Mouse (Mus musculus): ENCODE data around the gene Miox. TPM values are rescaled to one million over a fixed set of nuclear protein-coding genes. Genes with fewer than 3 reads are reported as not detected.
A peak's percentile ranks its signal among the peaks of the same experiment; 100 is the strongest.

Gene Miox
- polyA plus RNA-seq, 1 experiment from 2014 or later, result not detected

DNA sequence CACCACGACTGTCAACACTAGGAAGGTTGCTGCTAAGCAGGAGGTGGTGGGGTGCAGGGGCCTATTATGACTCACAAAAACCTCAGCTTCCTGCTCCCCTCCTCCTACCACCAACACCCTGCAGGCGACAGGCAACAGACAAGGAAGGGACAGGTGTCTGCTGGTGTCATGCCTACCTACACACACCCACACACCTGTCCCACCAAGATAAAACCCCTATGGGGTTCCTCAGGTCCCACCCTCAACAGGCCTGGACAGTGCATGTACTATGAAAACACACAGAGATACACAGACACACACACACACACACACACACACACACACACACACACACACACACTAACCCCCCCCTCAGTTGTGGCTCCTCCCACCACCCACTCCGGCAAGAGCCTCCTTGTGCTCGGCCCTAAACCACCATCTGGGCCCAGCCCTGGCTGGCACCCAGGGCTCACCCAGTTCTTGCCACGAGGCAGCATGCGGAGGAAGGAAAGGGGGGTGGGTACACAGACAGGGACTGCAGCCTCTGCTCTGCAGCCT is 24.2 kb upstream of the Miox start:
- Histone ChIP-seq H3K9me3 (replicated peaks; ENCODE audit: control insufficient read depth, low read length) (no peaks in the 10 kb centered on the region), H3K4me1 (ENCODE audit: control insufficient read depth, insufficient read depth, low read length) (peaks cover 29% of the 10 kb centered on the region), H3K27me3 (ENCODE audit: control insufficient read depth, insufficient read depth, low read length) (no peaks in the 10 kb centered on the region), H3K9ac (ENCODE audit: low read length) (no peak overlapping the region), H3K4me3 (ENCODE audit: low read length) (no peak overlapping the region), H3K27ac (ENCODE audit: low read length) (no peak overlapping the region; the same call in 1 of the 2 replicates), H3K36me3 (ENCODE audit: control insufficient read depth, insufficient read depth) (peaks cover 6% of the 10 kb centered on the region; the same call in 1 of the 2 replicates), H3K4me2 (ENCODE audit: low read depth, low read length) (no peak overlapping the region)
- 53% methylated on average over 6 of the region's 6 CpGs for WGBS
- ATAC-seq (replicated peaks; ENCODE audit: extremely low read depth, insufficient read depth, low FRiP score), result peak; percentile 37; the same call in 1 of the 2 replicates

DNA sequence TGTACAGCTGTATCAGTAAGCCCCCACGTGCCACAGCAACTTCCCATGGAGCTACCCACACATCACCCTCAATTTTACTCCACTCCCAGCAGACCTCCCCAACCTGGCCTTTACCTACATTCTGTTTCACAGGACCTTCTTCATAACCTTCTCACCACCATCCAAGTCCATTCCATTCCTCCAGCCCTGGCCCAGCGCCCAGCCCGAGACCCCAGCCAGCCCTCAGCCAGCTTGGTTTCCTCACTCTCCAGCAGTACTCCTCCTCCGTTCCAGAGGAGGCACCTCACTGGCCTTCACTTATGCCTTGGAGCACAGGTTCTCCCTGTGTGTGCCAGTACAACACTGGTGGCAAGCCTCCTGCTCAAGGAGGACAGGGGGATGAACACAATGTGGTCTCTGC is 20.8 kb upstream of the Miox start:
- Histone ChIP-seq H3K27me3 (ENCODE audit: control insufficient read depth, insufficient read depth, low read length) (no peaks in the 10 kb centered on the region), H3K27ac (ENCODE audit: low read length) (no peak overlapping the region), H3K9me3 (replicated peaks; ENCODE audit: control insufficient read depth, low read length) (no peaks in the 10 kb centered on the region), H3K4me2 (ENCODE audit: low read depth, low read length) (no peak overlapping the region; the same call in 1 of the 2 replicates), H3K4me3 (ENCODE audit: low read length) (no peak overlapping the region), H3K9ac (ENCODE audit: low read length) (no peak overlapping the region), H3K36me3 (ENCODE audit: control insufficient read depth, insufficient read depth) (no peaks in the 10 kb centered on the region), H3K4me1 (ENCODE audit: control insufficient read depth, insufficient read depth, low read length) (peaks cover 29% of the 10 kb centered on the region)
- ATAC-seq (replicated peaks; ENCODE audit: extremely low read depth, insufficient read depth, low FRiP score), result no peak
- WGBS, result 53% methylated on average over 4 of the region's 4 CpGs

DNA sequence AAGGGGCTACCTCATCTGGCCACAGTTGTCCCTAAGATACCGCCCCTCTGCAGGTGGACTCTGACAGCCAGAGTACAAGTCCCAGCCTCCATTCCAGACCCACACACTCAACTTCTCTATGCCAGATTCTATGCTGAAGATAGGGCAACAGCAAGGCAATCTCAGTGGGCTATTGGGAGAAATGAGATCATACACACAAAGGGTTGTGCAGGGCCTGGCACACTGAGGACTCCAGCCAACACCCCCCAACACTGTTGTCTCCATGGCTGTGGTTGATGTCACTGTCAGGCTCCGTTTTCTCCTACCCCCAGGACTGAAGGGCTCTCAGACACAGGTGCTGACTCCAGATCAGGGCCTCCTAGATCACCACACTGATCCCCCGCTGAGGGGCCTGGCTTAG is 20.1 kb upstream of the Miox start:
- Histone ChIP-seq H3K9me3 (replicated peaks; ENCODE audit: control insufficient read depth, low read length) (no peaks in the 10 kb centered on the region), H3K36me3 (ENCODE audit: control insufficient read depth, insufficient read depth) (no peaks in the 10 kb centered on the region), H3K4me2 (ENCODE audit: low read depth, low read length) (peak overlapping the region; percentile 76), H3K4me3 (ENCODE audit: low read length) (peak overlapping the region; percentile 88), H3K9ac (ENCODE audit: low read length) (peak overlapping the region; percentile 94), H3K27me3 (ENCODE audit: control insufficient read depth, insufficient read depth, low read length) (no peaks in the 10 kb centered on the region), H3K4me1 (ENCODE audit: control insufficient read depth, insufficient read depth, low read length) (peaks cover 21% of the 10 kb centered on the region), H3K27ac (ENCODE audit: low read length) (no peak overlapping the region)
- 28% methylated on average over 3 of the region's 3 CpGs for WGBS
- ATAC-seq (replicated peaks; ENCODE audit: extremely low read depth, insufficient read depth, low FRiP score), result no peak

DNA sequence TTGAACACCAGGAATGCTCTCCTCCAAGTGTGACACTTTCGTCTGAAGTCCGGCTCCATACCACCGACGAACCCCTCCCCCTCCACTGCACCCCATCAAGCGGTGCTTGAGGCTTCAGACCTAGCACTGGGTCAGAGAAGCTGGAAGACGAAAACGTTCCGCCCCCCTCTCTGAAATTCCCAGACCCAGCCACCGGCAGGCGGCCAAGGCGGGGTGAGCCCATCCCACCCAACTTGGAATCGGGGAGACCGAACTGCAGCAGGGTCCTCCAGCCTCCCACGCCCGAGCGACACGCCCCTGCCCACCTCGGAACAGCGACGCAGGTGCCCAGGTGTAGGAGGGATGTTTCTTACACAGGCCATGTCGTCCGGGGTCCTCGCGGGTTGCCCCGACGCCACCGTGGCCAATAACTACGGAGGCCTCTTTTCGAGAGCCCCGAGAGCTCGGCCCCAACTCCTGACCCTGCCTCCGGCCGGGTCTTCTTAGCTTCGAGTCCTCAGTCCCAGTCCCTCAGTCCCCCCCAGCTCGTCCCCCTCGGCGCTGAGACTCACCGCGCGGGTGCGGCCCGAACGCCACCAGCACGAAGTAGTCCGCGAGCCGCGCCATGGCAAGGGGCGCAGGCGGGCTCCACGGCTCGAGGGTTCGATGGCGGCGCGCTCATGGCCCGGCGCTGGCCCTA is 19.5 kb upstream of the Miox start:
- no peaks in the 10 kb centered on the region for H3K9me3 ChIP-seq (replicated peaks; ENCODE audit: control insufficient read depth, low read length)
- H3K36me3 ChIP-seq (ENCODE audit: control insufficient read depth, insufficient read depth), result no peaks in the 10 kb centered on the region
- H3K27ac ChIP-seq (ENCODE audit: low read length), result peak overlapping the region; percentile 56; the same call in 1 of the 2 replicates
- H3K4me3 ChIP-seq (ENCODE audit: low read length), result peak overlapping the region; percentile 88
- no peaks in the 10 kb centered on the region for H3K27me3 ChIP-seq (ENCODE audit: control insufficient read depth, insufficient read depth, low read length)
- peak overlapping the region; percentile 76 for H3K4me2 ChIP-seq (ENCODE audit: low read depth, low read length)
- peak overlapping the region; percentile 94 for H3K9ac ChIP-seq (ENCODE audit: low read length)
- WGBS, result under 1% methylated on average over 58 of the region's 58 CpGs
- peak; percentile 37 for ATAC-seq (replicated peaks; ENCODE audit: extremely low read depth, insufficient read depth, low FRiP score)
- peaks cover 18% of the 10 kb centered on the region for H3K4me1 ChIP-seq (ENCODE audit: control insufficient read depth, insufficient read depth, low read length)

DNA sequence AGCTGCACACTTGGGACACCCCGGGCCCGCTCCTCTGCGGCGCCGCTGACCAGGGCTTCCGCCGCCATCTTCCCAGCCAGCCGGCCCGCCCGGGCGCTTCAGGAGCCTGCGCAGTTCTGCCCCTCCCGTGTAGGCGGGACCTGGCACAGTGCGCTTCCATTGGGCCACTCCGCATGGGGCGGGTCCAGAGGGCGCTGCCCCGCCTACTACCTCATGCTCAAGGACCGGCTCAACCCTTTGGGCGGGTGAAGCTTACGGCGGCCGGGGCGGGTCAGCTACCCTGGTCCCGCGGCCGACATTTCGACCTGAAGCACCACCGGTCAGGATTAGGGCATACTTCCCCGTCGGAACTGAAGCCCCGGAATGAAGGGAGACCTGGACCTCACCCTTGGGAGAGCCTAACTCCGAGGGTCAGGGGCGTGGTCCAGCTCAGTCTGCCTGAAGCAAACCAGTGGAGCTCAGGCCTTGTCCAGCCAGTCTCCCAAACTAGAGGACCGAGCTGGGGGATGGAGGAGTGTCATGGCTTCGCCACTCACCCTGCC is 18.9 kb upstream of the Miox start, which contains the start of gene Sbf1:
Gene Sbf1, minus strand, starts transcription at position 122 of the 542 bp plus-strand sequence.
- Histone ChIP-seq H3K4me1 (ENCODE audit: control insufficient read depth, insufficient read depth, low read length) (peaks cover 18% of the 10 kb centered on the region), H3K27ac (ENCODE audit: low read length) (peak within 1 kb of the TSS; percentile 78), H3K36me3 (ENCODE audit: control insufficient read depth, insufficient read depth) (no peaks in the 10 kb centered on the region), H3K4me3 (ENCODE audit: low read length) (peak within 1 kb of the TSS; percentile 88), H3K9me3 (replicated peaks; ENCODE audit: control insufficient read depth, low read length) (no peaks in the 10 kb centered on the region), H3K4me2 (ENCODE audit: low read depth, low read length) (peak within 1 kb of the TSS; percentile 76), H3K27me3 (ENCODE audit: control insufficient read depth, insufficient read depth, low read length) (no peaks in the 10 kb centered on the region), H3K9ac (ENCODE audit: low read length) (peak within 1 kb of the TSS; percentile 94)
- WGBS, result under 1% methylated on average over 37 of the region's 37 CpGs
- ATAC-seq (replicated peaks; ENCODE audit: extremely low read depth, insufficient read depth, low FRiP score), result peak; percentile 99

DNA sequence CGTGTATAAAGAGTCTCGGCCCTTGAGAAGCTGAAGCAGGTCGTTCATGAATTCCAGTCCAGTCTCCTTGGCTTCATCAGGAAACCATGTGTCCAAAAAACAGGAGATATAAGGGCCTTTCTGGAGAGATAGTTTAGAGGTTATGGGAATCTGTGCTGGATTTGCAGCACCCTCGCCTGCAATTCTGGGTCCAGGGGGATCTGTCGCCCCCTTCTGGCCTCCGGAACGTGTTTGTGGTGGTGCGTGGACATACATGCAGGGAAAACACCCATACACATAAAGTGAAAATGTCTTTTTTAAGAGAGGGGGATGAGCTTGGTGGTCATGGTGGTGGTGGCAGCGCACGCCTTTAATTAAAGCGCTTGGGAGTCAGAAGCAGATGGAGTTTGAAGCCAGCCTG is 18.1 kb upstream of the Miox start:
- Histone ChIP-seq H3K4me1 (ENCODE audit: control insufficient read depth, insufficient read depth, low read length) (peaks cover 15% of the 10 kb centered on the region), H3K9me3 (replicated peaks; ENCODE audit: control insufficient read depth, low read length) (no peaks in the 10 kb centered on the region), H3K27me3 (ENCODE audit: control insufficient read depth, insufficient read depth, low read length) (no peaks in the 10 kb centered on the region), H3K27ac (ENCODE audit: low read length) (no peak overlapping the region), H3K4me2 (ENCODE audit: low read depth, low read length) (no peak overlapping the region), H3K36me3 (ENCODE audit: control insufficient read depth, insufficient read depth) (no peaks in the 10 kb centered on the region), H3K4me3 (ENCODE audit: low read length) (no peak overlapping the region), H3K9ac (ENCODE audit: low read length) (no peak overlapping the region)
- ATAC-seq (replicated peaks; ENCODE audit: extremely low read depth, insufficient read depth, low FRiP score), result no peak
- 69% methylated on average over 11 of the region's 11 CpGs for WGBS

DNA sequence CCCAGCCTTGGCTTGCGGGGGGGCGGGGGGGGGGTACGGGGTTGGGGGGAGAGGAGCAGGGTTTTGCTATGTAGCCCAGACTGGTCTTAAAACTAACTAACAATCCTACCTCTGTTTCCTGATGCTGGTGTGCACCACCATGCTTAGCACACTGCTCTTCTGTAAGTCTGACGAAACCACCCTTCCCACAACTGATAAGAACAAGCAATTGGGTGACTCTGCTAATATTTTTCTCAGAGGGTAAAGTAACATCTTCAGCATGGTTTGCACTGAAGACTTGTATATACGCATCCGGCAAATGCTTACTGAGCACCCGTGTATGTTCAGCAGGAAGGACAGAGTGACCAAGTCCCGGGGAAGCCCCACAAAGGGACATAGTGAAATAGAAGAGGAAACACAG is 12.9 kb upstream of the Miox start:
- H3K4me2 ChIP-seq (ENCODE audit: low read depth, low read length), result no peak overlapping the region
- 58% methylated on average over 8 of the region's 8 CpGs for WGBS
- H3K4me3 ChIP-seq (ENCODE audit: low read length), result no peak overlapping the region
- peaks cover 10% of the 10 kb centered on the region for H3K27me3 ChIP-seq (ENCODE audit: control insufficient read depth, insufficient read depth, low read length)
- no peak for ATAC-seq (replicated peaks; ENCODE audit: extremely low read depth, insufficient read depth, low FRiP score)
- H3K9me3 ChIP-seq (replicated peaks; ENCODE audit: control insufficient read depth, low read length), result no peaks in the 10 kb centered on the region
- no peaks in the 10 kb centered on the region for H3K36me3 ChIP-seq (ENCODE audit: control insufficient read depth, insufficient read depth)
- no peak overlapping the region for H3K9ac ChIP-seq (ENCODE audit: low read length)
- H3K4me1 ChIP-seq (ENCODE audit: control insufficient read depth, insufficient read depth, low read length), result peaks cover 5% of the 10 kb centered on the region; the same call in 1 of the 2 replicates
- H3K27ac ChIP-seq (ENCODE audit: low read length), result no peak overlapping the region

DNA sequence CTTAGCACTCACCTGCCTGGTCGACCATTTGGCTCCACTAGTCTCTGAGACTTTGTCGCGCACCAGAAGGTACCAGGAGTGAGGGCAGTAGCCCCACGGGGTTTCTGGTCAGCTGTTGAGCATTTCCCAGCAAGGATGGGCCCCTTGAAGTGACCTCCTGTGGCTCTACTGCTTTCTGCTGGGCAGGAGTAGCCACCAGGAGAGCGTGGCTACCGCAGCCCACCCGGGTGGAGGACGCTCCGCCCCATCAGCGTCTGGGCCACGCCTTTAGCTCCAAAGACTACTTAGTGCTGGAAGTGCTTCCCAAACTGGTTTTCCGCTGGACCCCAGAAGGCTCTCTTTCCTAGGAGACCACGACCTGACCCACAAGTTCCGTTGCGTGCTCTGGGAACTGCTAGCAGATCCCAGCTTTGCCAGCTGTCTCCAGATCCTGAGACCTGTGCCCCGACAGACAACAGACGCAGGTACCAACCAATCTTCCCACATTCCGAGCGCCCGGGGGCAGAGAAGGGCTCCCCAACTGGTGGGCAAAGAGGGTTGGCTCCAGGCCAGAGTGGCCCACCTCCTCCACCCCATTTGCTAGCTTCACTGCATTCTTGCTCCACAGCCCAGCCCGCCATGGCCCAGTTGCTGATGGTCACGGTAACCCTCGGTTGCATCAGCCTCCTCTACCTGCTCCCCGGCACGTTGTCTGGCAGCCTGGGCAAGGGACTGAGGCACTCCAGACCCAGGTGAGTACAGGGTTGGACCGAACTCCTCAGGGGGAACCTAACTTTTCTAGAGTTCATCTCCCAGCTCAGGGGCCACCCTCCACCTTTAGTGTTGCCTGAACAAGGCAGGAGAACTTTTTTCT is 11.3 kb upstream of the Miox start, which contains the start of gene Adm2:
Gene Adm2, plus strand, starts transcription at position 51 of the 853 bp plus-strand sequence.
- no peaks in the 10 kb centered on the region for H3K9me3 ChIP-seq (replicated peaks; ENCODE audit: control insufficient read depth, low read length)
- 7% methylated on average over 26 of the region's 26 CpGs for WGBS
- peak within 1 kb of the TSS; percentile 35 for H3K4me3 ChIP-seq (ENCODE audit: low read length)
- H3K27me3 ChIP-seq (ENCODE audit: control insufficient read depth, insufficient read depth, low read length), result peaks cover 10% of the 10 kb centered on the region
- no peak within 1 kb of the TSS for H3K27ac ChIP-seq (ENCODE audit: low read length)
- H3K9ac ChIP-seq (ENCODE audit: low read length), result peak within 1 kb of the TSS; percentile 57
- ATAC-seq (replicated peaks; ENCODE audit: extremely low read depth, insufficient read depth, low FRiP score), result no peak
- peaks cover 5% of the 10 kb centered on the region; the same call in 1 of the 2 replicates for H3K4me1 ChIP-seq (ENCODE audit: control insufficient read depth, insufficient read depth, low read length)
- H3K36me3 ChIP-seq (ENCODE audit: control insufficient read depth, insufficient read depth), result no peaks in the 10 kb centered on the region
- peak within 1 kb of the TSS; percentile 60 for H3K4me2 ChIP-seq (ENCODE audit: low read depth, low read length)
